Mouse (Mus musculus): ENCODE measurements at regions not wholly inside any gene's neighbourhood (a gene's known extent, or its start where the extent isn't known, plus 50 kb on each side); places are given as distances from the start of the nearest gene placed in this dataset.

- Histone ChIP-seq H3K4me3 (ENCODE audit: control insufficient read depth, low read depth, low read length) (no peak overlapping the region), H3K36me3 (ENCODE audit: control insufficient read depth, insufficient read depth, low read length) (no peaks in the 10 kb centered on the region), H3K4me1 (ENCODE audit: control insufficient read depth, insufficient read depth, low read length) (no peaks in the 10 kb centered on the region), H3K27ac (ENCODE audit: control insufficient read depth, insufficient read depth, low read depth, low read length) (no peak overlapping the region), H3K27me3 (ENCODE audit: control insufficient read depth, insufficient read depth, low read length) (no peaks in the 10 kb centered on the region)
- no peak for TF ChIP-seq CTCF (IDR thresholded peaks at IDR 0.05; ENCODE audit: control insufficient read depth, insufficient read depth, insufficient replicate concordance, low read depth, low read length)
- no peak for TF ChIP-seq POLR2A (IDR thresholded peaks at IDR 0.05; ENCODE audit: control insufficient read depth, low read depth, low read length)
These were observed 55.6 kb upstream of the Lrrc55 start for GRCm38 (mm10) chr2:85252343-85253285.

DNA sequence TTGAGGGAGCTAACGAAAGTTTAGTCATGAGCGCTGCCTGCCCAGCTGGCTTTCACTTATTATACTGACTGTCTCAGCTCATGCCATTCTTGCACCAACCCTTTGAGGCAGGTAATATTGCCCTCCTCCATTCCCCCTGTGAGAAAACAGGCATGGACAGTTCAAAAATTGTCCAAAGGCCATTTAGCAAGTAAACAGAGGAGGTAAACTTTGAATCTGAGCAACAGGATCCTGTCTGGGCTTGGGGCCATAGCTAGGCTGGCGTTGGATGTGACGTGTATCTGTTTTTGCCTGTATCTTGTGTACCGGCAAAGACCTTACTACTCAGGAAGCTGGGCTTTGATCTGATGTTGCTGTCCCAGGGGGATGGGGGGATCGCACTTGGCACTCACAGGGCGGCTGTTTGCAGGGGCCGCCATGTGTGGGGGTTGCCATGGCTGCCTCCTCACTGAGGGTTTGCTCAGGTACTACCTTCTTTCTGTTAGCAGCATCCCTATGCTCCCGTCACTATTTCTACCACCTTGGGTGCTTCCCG lies 53.1 kb upstream of the Lrrc55 start:
- Histone ChIP-seq H3K27me3 (ENCODE audit: control insufficient read depth, insufficient read depth, low read length) (no peaks in the 10 kb centered on the region), H3K4me3 (ENCODE audit: control insufficient read depth, low read depth, low read length) (no peak overlapping the region), H3K27ac (ENCODE audit: control insufficient read depth, insufficient read depth, low read depth, low read length) (no peak overlapping the region), H3K4me1 (ENCODE audit: control insufficient read depth, insufficient read depth, low read length) (no peaks in the 10 kb centered on the region), H3K36me3 (ENCODE audit: control insufficient read depth, insufficient read depth, low read length) (no peaks in the 10 kb centered on the region)
- TF ChIP-seq CTCF (IDR thresholded peaks at IDR 0.05; ENCODE audit: control insufficient read depth, insufficient read depth, insufficient replicate concordance, low read depth, low read length): no peak
- no peak for TF ChIP-seq POLR2A (IDR thresholded peaks at IDR 0.05; ENCODE audit: control insufficient read depth, low read depth, low read length)

All from testis, adult 2 months (tissue).